Mouse (Mus musculus): Measurements from ENCODE around the gene Med7.

DNA sequence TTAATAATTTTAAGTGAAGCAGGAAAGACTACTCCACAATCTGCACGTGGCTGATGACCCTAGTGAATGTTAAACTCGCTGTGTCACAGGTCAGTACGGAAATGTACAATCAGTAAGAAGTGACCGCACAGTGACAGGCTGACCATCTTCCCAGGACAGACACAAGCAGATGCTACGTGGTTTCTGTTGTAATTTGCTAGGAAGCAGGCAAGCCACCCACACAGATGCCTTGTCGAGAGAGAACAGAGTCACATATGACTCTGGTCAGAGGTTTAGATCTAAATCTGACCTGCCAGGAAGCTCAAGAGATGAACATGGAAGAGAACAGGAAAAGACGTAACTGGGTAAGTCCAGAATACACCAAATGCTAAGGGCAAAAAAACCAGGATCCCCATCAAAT lies 43.8 kb upstream of the Med7 start:
- no peak for TF ChIP-seq GATA1 (IDR thresholded peaks at IDR 0.05; ENCODE audit: borderline replicate concordance, low read length)
- no peak for TF ChIP-seq FLI1 (IDR thresholded peaks at IDR 0.05; ENCODE audit: low read length)

All from megakaryocyte, embryonic 14.5 days (primary cell).